Mouse (Mus musculus): ENCODE results near the gene Smpd1.

- TF ChIP-seq EP300 (IDR thresholded peaks at IDR 0.05; ENCODE audit: low read depth in 1 of 2, low read length in 2 of 2) (no peak), GABPA (IDR thresholded peaks at IDR 0.05; ENCODE audit: low read depth, low read length) (no peak), POLR2A (IDR thresholded peaks at IDR 0.05; ENCODE audit: control insufficient read depth in 1 of 2, insufficient read depth in 1 of 2, low read depth in 1 of 2, low read length in 2 of 2, poor library complexity in 1 of 2) (no peak), MAX (IDR thresholded peaks at IDR 0.05; ENCODE audit: low read length) (no peak)
Measured at GRCm38 (mm10) chr7:105528094-105528493, 26.1 kb upstream of the Smpd1 start.

All from MEL (cell line).